Mouse (Mus musculus) midbrain, embryonic 16.5 days (tissue): ENCODE measurements at regions not wholly inside any gene's neighbourhood (a gene's known extent, or its start where the extent isn't known, plus 50 kb on each side); places are given as distances from the start of the nearest gene placed in this dataset.

Source experiments
- ATAC-seq: fragments of 200-750 bp; cut with Nextera tagmentation; 2 replicates; pipeline ENCODE4 v1.8.0; 2017; ENCODE audit warnings: moderate TSS enrichment
- H3K27ac ChIP-seq: fragments of 300-500 bp; sonication (generic); 2 replicates; pipeline ENCODE4 v1.5.1; 2014; ENCODE audit warnings: mild to moderate bottlenecking, low read length, mixed read lengths
- H3K27me3 ChIP-seq: fragments of 300-500 bp; sonication (generic); 2 replicates; pipeline ENCODE4 v1.6.1; 2014; ENCODE audit warnings: low read depth, low read length, mixed read lengths; ENCODE audit not compliant: control insufficient read depth, insufficient read depth
- H3K36me3 ChIP-seq: fragments of 300-500 bp; sonication (generic); 2 replicates; pipeline ENCODE4 v1.6.1; 2014; ENCODE audit warnings: mild to moderate bottlenecking, low read length, moderate library complexity, mixed read lengths; ENCODE audit not compliant: control insufficient read depth, insufficient read depth
- H3K4me1 ChIP-seq: fragments of 300-500 bp; sonication (generic); 2 replicates; pipeline ENCODE4 v1.6.1; 2014; ENCODE audit warnings: mild to moderate bottlenecking, low read length, mixed read lengths; ENCODE audit not compliant: control insufficient read depth, insufficient read depth
- H3K4me2 ChIP-seq: fragments of 300-500 bp; sonication (generic); 2 replicates; pipeline ENCODE4 v1.6.1; 2014; ENCODE audit warnings: mild to moderate bottlenecking, low read length, mixed read lengths
- H3K4me3 ChIP-seq: fragments of 300-500 bp; sonication (generic); 2 replicates; pipeline ENCODE4 v1.5.1; 2014; ENCODE audit warnings: low read depth, mild to moderate bottlenecking, low read length, moderate library complexity, mixed read lengths
- H3K9ac ChIP-seq: fragments of 300-500 bp; sonication (generic); 2 replicates; pipeline ENCODE4 v1.6.1; 2014; ENCODE audit warnings: low read depth, low read length, mixed read lengths
- H3K9me3 ChIP-seq: fragments of 300-500 bp; sonication (generic); replicated peaks from 2 replicates; pipeline ENCODE4 v1.6.1; 2014; ENCODE audit warnings: mild to moderate bottlenecking, low read length, mixed read lengths; ENCODE audit not compliant: control insufficient read depth, poor library complexity, severe bottlenecking
- WGBS: fragments of 180-500 bp; shearing (Covaris S2); extraction: QIAGEN DNeasy Blood & Tissue Kit; methylation state at CpG from one replicate; pipeline ENCODE4 v1.1.7; 2014; 5-methylcytosine and 5-hydroxymethylcytosine counted together

- Histone ChIP-seq H3K4me3 (no peak overlapping the region), H3K27ac (no peak overlapping the region), H3K9ac (no peak overlapping the region), H3K36me3 (no peaks in the 10 kb centered on the region), H3K27me3 (no peaks in the 10 kb centered on the region; the same call in 1 of the 2 replicates), H3K4me2 (no peak overlapping the region), H3K4me1 (peaks cover 27% of the 10 kb centered on the region), H3K9me3 (no peaks in the 10 kb centered on the region)
- ATAC-seq: no peak
- WGBS: 91% methylated on average over 8 of the region's 8 CpGs
These were observed 161.8 kb upstream of the A530016L24Rik start for GRCm38 (mm10) chr12:112327411-112327810.

DNA sequence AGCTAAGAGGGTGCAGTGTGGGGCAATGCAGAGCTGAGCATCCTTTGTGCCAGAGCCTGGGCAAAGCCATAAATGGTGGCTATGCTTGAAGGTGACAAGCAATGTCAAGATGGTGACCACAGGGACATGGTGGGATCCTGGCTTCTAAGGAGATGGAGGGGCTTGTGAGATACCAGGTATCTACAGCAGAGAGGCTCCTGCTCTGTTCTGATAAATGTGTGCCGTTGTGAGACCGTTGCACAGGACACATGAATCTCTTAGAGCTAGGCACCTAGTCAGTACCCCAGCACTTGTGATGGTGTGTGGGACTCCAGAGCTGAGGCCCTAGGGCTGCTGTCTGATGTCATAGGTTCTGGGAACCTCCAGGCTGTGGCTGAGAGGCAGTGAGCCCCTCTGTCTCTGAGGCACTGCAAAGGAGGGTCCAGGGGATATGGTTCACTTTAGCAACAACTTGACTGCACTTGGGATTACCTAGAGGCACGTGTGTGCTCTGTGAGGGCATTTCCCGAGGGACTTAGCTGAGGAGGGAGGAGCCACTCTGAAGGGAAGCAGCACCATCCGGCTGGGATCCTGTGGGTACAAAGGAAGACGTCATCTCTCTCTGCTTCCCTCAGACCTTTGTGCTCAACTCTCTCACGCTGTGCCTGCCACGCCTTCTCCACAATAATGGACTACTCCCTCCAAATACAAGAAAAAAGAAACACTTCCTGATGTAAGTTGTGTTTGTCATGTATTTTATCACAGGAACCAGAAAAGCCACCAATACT, 160.3 kb upstream of the A530016L24Rik start:
- Histone ChIP-seq H3K9me3 (no peaks in the 10 kb centered on the region), H3K9ac (peak overlapping the region; percentile 38), H3K4me2 (peak overlapping the region; percentile 36; the same call in 1 of the 2 replicates), H3K4me3 (no peak overlapping the region), H3K36me3 (no peaks in the 10 kb centered on the region), H3K27ac (peak overlapping the region; percentile 95), H3K27me3 (no peaks in the 10 kb centered on the region; the same call in 1 of the 2 replicates), H3K4me1 (peaks cover 41% of the 10 kb centered on the region)
- ATAC-seq: no peak; the same call in 1 of the 2 replicates
- 26% methylated on average over 8 of the region's 8 CpGs for WGBS

- peak; percentile 67 for ATAC-seq
These were observed 159.4 kb upstream of the A530016L24Rik start for GRCm38 (mm10) chr12:112329701-112330301.

GRCm38 (mm10) chr12:112330557-112330956, 158.7 kb upstream of the A530016L24Rik start:
- Histone ChIP-seq H3K4me3 (no peak overlapping the region), H3K27me3 (no peaks in the 10 kb centered on the region), H3K27ac (peak overlapping the region; percentile 95), H3K9ac (peak overlapping the region; percentile 43), H3K36me3 (no peaks in the 10 kb centered on the region), H3K4me2 (no peak overlapping the region), H3K4me1 (peaks cover 57% of the 10 kb centered on the region), H3K9me3 (no peaks in the 10 kb centered on the region)
- WGBS: 49% methylated on average over 5 of the region's 5 CpGs
- no peak for ATAC-seq

More at GRCm38 (mm10) chr12:112329701-112330301, 159.4 kb upstream of the A530016L24Rik start:
- Histone ChIP-seq H3K36me3 (no peaks in the 10 kb centered on the region), H3K27ac (peak overlapping the region; percentile 95), H3K4me1 (peaks cover 49% of the 10 kb centered on the region), H3K4me3 (no peak overlapping the region), H3K9ac (peak overlapping the region; percentile 43), H3K4me2 (peak overlapping the region; percentile 36), H3K27me3 (no peaks in the 10 kb centered on the region; the same call in 1 of the 2 replicates), H3K9me3 (no peaks in the 10 kb centered on the region)
- 4% methylated on average over 18 of the region's 18 CpGs for WGBS

DNA sequence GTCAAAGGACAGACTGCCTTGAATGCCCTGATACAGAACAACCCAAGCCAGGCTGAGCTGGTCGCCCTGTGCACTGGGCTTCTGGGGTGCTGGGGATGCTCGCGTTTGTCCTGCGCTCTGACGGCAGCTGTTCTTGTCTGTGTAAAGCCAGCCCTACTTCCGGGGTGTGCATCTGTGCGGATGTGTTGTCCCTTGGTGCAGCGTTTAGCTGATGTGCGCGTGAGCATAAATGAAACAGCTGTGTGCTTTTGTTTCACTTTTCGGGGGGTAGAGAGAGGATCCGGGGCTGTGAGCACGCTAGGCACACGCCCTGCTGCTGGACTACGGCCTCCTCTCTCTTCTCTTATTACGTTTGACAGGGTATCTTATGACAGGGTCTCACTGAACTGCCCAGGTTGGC, 158.2 kb upstream of the A530016L24Rik start:
- no peak overlapping the region for H3K4me2 ChIP-seq
- no peak overlapping the region for H3K9ac ChIP-seq
- no peaks in the 10 kb centered on the region for H3K9me3 ChIP-seq
- no peaks in the 10 kb centered on the region for H3K36me3 ChIP-seq
- H3K27me3 ChIP-seq: no peaks in the 10 kb centered on the region
- peaks cover 61% of the 10 kb centered on the region for H3K4me1 ChIP-seq
- peak overlapping the region; percentile 95 for H3K27ac ChIP-seq
- no peak for ATAC-seq
- H3K4me3 ChIP-seq: no peak overlapping the region
- 70% methylated on average over 16 of the region's 16 CpGs for WGBS

DNA sequence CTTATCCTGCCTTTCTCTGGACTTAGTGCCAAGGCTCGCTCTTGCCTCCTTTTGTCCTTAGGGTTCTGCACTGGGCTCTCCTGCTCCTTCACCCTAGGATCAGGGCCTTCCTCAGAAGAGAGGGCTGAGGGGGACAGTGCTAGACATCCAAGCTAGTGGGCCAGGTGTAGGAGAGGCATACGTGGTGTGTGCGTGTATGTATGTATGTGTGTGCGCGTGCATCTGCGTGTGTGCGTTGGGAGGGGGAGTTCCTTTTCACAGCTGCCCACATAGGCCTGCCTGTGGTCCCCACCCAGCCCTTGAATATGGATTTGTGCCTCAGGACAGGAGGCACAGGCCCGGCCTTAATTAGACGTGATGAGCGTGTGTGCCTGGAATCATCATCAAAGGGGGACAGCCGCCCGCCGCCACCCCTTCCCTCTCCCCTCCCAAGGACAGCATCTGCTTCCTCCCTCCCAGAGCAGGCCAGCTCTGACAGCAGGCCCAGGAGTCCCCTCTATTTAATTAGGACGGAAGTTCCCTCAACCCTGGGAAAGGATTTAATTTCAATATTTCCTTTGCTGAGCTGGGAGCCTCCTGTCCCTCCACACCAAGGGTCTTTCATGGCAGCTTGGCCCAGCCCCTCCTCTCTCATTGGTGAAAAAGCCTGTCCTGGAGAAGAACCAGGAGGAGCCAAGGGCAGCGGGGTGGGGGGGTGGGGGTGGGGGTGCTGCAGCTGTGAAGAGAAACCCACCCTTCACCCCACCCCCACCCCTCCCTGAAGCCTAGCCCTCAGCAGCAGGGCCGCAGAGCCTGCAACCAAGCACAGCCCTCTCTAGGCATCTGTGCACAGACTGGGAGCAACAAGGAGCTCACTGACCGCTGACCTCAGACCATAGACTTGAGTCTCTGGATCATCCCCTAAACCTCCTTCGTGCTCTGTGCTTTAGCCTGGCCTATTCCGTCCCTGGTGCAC, 155.8 kb upstream of the A530016L24Rik start:
- 11% methylated on average over 19 of the region's 19 CpGs for WGBS
- peaks cover 79% of the 10 kb centered on the region for H3K4me1 ChIP-seq
- H3K36me3 ChIP-seq: no peaks in the 10 kb centered on the region
- no peaks in the 10 kb centered on the region for H3K27me3 ChIP-seq
- peak overlapping the region; percentile 52; the same call in 1 of the 2 replicates for H3K9ac ChIP-seq
- H3K4me3 ChIP-seq: no peak overlapping the region
- no peaks in the 10 kb centered on the region for H3K9me3 ChIP-seq
- H3K4me2 ChIP-seq: no peak overlapping the region
- peak overlapping the region; percentile 87 for H3K27ac ChIP-seq
- peak; percentile 19; the same call in 1 of the 2 replicates for ATAC-seq

- Histone ChIP-seq H3K4me3 (no peak overlapping the region), H3K9me3 (no peaks in the 10 kb centered on the region), H3K27ac (peak overlapping the region; percentile 87), H3K27me3 (no peaks in the 10 kb centered on the region), H3K4me2 (no peak overlapping the region), H3K36me3 (no peaks in the 10 kb centered on the region), H3K4me1 (peaks cover 75% of the 10 kb centered on the region), H3K9ac (peak overlapping the region; percentile 52; the same call in 1 of the 2 replicates)
- 17% methylated on average over 19 of the region's 20 CpGs for WGBS
- no peak for ATAC-seq
These were observed 155.0 kb upstream of the A530016L24Rik start for GRCm38 (mm10) chr12:112334106-112334855.

DNA sequence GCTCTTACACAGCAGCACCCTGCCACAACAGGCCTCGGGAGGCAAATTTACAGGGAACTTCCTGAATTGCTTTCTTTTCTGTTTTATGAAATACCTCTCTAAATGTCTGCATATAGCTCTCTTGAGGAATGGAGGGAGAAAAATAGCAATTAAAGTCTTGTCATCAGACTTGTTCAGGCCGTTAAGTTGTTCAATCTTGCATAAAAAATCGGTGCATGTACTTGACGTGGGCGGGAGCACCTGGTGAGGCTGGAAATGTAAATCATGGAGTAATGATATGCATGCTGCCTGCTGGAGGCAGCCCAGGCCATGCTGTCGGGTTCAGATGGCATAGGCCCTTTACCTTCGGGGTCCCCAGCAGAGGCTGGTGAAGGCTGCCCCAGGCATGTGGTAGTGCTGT, 153.6 kb upstream of the A530016L24Rik start:
- no peak overlapping the region for H3K4me2 ChIP-seq
- 0 out of 2 replicates have a peak overlapping the region, but pooled peaks have one; percentile 4 for H3K9ac ChIP-seq
- no peak for ATAC-seq
- no peak overlapping the region for H3K4me3 ChIP-seq
- H3K4me1 ChIP-seq: peaks cover 61% of the 10 kb centered on the region
- H3K27me3 ChIP-seq: no peaks in the 10 kb centered on the region
- H3K36me3 ChIP-seq: no peaks in the 10 kb centered on the region
- H3K27ac ChIP-seq: peak overlapping the region; percentile 87
- WGBS: 45% methylated on average over 7 of the region's 7 CpGs
- H3K9me3 ChIP-seq: no peaks in the 10 kb centered on the region
